Mouse (Mus musculus): ENCODE results near the gene Dnmt3a. TPM values are rescaled to one million over a fixed set of nuclear protein-coding genes. Genes with fewer than 3 reads are reported as not detected.

Gene Dnmt3a
- polyA plus RNA-seq, 1 experiment from 2014 or later, result 117 TPM

- H3K4me3 ChIP-seq, result 0 out of 2 replicates have a peak overlapping the region, but pooled peaks have one; percentile 0
- no peaks in the 10 kb centered on the region for H3K36me3 ChIP-seq (replicated peaks)
- no peak for DNase-seq (ENCODE audit: extremely low spot score, low spot score)
- peaks cover 20% of the 10 kb centered on the region for H3K4me1 ChIP-seq
- peak overlapping the region; percentile 20; the same call in 1 of the 2 replicates for H3K27ac ChIP-seq
- 8% methylated on average over 11 of the region's 11 CpGs for WGBS
- H3K27me3 ChIP-seq (ENCODE audit: poor library complexity, severe bottlenecking), result peaks cover 34% of the 10 kb centered on the region
- H3K9me3 ChIP-seq, result no peaks in the 10 kb centered on the region
These were observed 136.2 kb downstream of the Dnmt3a start for GRCm38 (mm10) chr12:3942026-3942425.

- WGBS, result 50% methylated on average over 4 of the region's 4 CpGs
- H3K4me3 ChIP-seq, result no peak overlapping the region
- no peak for DNase-seq (ENCODE audit: extremely low spot score, low spot score)
- H3K9me3 ChIP-seq, result no peaks in the 10 kb centered on the region
- peaks cover 41% of the 10 kb centered on the region for H3K27me3 ChIP-seq (ENCODE audit: poor library complexity, severe bottlenecking)
- no peaks in the 10 kb centered on the region for H3K36me3 ChIP-seq (replicated peaks)
- H3K27ac ChIP-seq, result no peak overlapping the region
- H3K4me1 ChIP-seq, result peaks cover 23% of the 10 kb centered on the region
These were observed 138.8 kb downstream of the Dnmt3a start for GRCm38 (mm10) chr12:3944454-3945073.

- no peak overlapping the region for H3K4me3 ChIP-seq
- H3K4me1 ChIP-seq, result peaks cover 15% of the 10 kb centered on the region
- no peaks in the 10 kb centered on the region for H3K9me3 ChIP-seq
- no peaks in the 10 kb centered on the region for H3K36me3 ChIP-seq (replicated peaks)
- DNase-seq (ENCODE audit: extremely low spot score, low spot score), result no peak
- 77% methylated on average over 6 of the region's 6 CpGs for WGBS
- no peak overlapping the region for H3K27ac ChIP-seq
- peaks cover 34% of the 10 kb centered on the region for H3K27me3 ChIP-seq (ENCODE audit: poor library complexity, severe bottlenecking)
These were observed 141.7 kb downstream of the Dnmt3a start for GRCm38 (mm10) chr12:3947503-3947902.

- no peak for DNase-seq (ENCODE audit: extremely low spot score, low spot score)
- H3K27me3 ChIP-seq (ENCODE audit: poor library complexity, severe bottlenecking), result peaks cover 37% of the 10 kb centered on the region
- H3K36me3 ChIP-seq (replicated peaks), result no peaks in the 10 kb centered on the region
- H3K4me1 ChIP-seq, result peaks cover 10% of the 10 kb centered on the region
- H3K9me3 ChIP-seq, result no peaks in the 10 kb centered on the region
- WGBS, result 18% methylated on average over 22 of the region's 22 CpGs
- H3K4me3 ChIP-seq, result no peak within 1 kb of the TSS
- no peak within 1 kb of the TSS for H3K27ac ChIP-seq
These were observed 148.8 kb downstream of the Dnmt3a start, which contains the start of gene Pomc for GRCm38 (mm10) chr12:3954651-3955050. TSS of gene Pomc (plus strand) at chr12:3954951.

GRCm38 (mm10) chr12:3955371-3955770, 149.6 kb downstream of the Dnmt3a start:
- 30% methylated on average over 10 of the region's 10 CpGs for WGBS
- Histone ChIP-seq H3K27ac (no peak overlapping the region), H3K36me3 (replicated peaks) (no peaks in the 10 kb centered on the region), H3K27me3 (ENCODE audit: poor library complexity, severe bottlenecking) (peaks cover 37% of the 10 kb centered on the region), H3K4me3 (no peak overlapping the region), H3K9me3 (no peaks in the 10 kb centered on the region), H3K4me1 (peaks cover 17% of the 10 kb centered on the region)
- DNase-seq (ENCODE audit: extremely low spot score, low spot score), result no peak

GRCm38 (mm10) chr12:3956351-3956750, 150.5 kb downstream of the Dnmt3a start:
- Histone ChIP-seq H3K9me3 (no peaks in the 10 kb centered on the region), H3K27ac (no peak overlapping the region), H3K4me3 (no peak overlapping the region), H3K36me3 (replicated peaks) (no peaks in the 10 kb centered on the region), H3K27me3 (ENCODE audit: poor library complexity, severe bottlenecking) (peaks cover 37% of the 10 kb centered on the region), H3K4me1 (peaks cover 22% of the 10 kb centered on the region)
- WGBS, result 17% methylated on average over 3 of the region's 3 CpGs
- no peak for DNase-seq (ENCODE audit: extremely low spot score, low spot score)

GRCm38 (mm10) chr12:3959791-3960543, 154.2 kb downstream of the Dnmt3a start:
- 3% methylated on average over 53 of the region's 53 CpGs for WGBS
- peaks cover 16% of the 10 kb centered on the region for H3K27me3 ChIP-seq (ENCODE audit: poor library complexity, severe bottlenecking)
- peaks cover 18% of the 10 kb centered on the region for H3K4me1 ChIP-seq
- H3K4me3 ChIP-seq, result peak overlapping the region; percentile 73
- no peaks in the 10 kb centered on the region for H3K9me3 ChIP-seq
- H3K36me3 ChIP-seq (replicated peaks), result no peaks in the 10 kb centered on the region
- peak; percentile 93 for DNase-seq (ENCODE audit: extremely low spot score, low spot score)
- H3K27ac ChIP-seq, result peak overlapping the region; percentile 93

GRCm38 (mm10) chr12:3960553-3960952, 154.7 kb downstream of the Dnmt3a start:
- H3K27ac ChIP-seq, result peak overlapping the region; percentile 93
- peak overlapping the region; percentile 73 for H3K4me3 ChIP-seq
- WGBS, result 56% methylated on average over 4 of the region's 4 CpGs

More at GRCm38 (mm10) chr12:3960553-3960952, 154.7 kb downstream of the Dnmt3a start:
- peaks cover under 1% of the 10 kb centered on the region; the same call in 1 of the 2 replicates for H3K36me3 ChIP-seq (replicated peaks)
- H3K27me3 ChIP-seq (ENCODE audit: poor library complexity, severe bottlenecking), result peaks cover 10% of the 10 kb centered on the region
- no peak for DNase-seq (ENCODE audit: extremely low spot score, low spot score)
- no peaks in the 10 kb centered on the region for H3K9me3 ChIP-seq
- peaks cover 18% of the 10 kb centered on the region for H3K4me1 ChIP-seq

Other genes with a start within 250 kb of the Dnmt3a start
- gene Dtnb, start 233.6 kb upstream of the Dnmt3a start, polyA plus RNA-seq (2016; fragmentation: Nextera tagmentation; extraction: Ambion mirVana), result 29.7 and 31.3 TPM in 2 replicates
- gene Pomc, start 148.9 kb downstream of the Dnmt3a start, polyA plus RNA-seq (2016; fragmentation: Nextera tagmentation; extraction: Ambion mirVana), result 6.1 and 9.1 TPM in 2 replicates
- 7.7 and 8.7 TPM in 2 replicates for gene Efr3b, start 232.9 kb downstream of the Dnmt3a start, polyA plus RNA-seq (2016; fragmentation: Nextera tagmentation; extraction: Ambion mirVana)